In the genomic region with DNA sequence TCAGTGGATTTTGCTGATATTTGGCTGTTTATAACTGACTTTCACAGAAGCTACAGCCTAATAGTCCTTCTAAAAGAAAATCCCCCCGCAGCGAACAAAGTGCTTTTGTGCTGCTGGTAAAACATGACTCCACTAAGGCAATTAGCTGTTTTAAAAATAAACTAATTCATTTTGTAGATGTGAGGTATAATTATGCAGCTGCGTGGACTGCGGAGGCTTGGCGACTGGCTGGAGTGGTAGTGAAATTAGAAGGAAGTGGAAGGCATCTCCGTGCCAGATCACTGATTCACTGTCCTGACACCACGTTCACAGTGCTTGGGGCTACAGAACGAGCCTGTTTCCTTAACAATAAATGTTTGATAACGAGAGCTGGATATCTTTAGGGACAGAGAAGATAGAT, we compare ENCODE assay signal across 32 mouse cellular contexts.
A peak's percentile ranks its signal among the peaks of the same experiment; 100 is the strongest.
DNase-seq lines count a peak whose midpoint lies in the region; ATAC-seq and TF ChIP-seq lines count a peak whose summit lies in the region.
"Had no signal": no experiment of that assay in that cellular context is flagged by ENCODE, and none has a peak within 500 bp of the region (broad histone marks: within the 10 kb centered on the region; RNA-seq: fewer than 3 reads in every experiment).

No protein-coding gene starts in this region.

- no peaks in the 10 kb centered on the region for H3K4me1 ChIP-seq in forebrain, embryonic 13.5 days
- no peaks in the 10 kb centered on the region for H3K4me1 ChIP-seq in forebrain, embryonic 12.5 days
- no peaks in the 10 kb centered on the region for H3K4me1 ChIP-seq in hindbrain, embryonic 15.5 days (replicated peaks)
- no peaks in the 10 kb centered on the region for H3K4me1 ChIP-seq in hindbrain, embryonic 10.5 days (replicated peaks)
- H3K4me1 ChIP-seq in neural tube, embryonic 13.5 days (replicated peaks), result peaks cover 5% of the 10 kb centered on the region; the same call in 1 of the 2 replicates
- H3K4me1 ChIP-seq in forebrain, postnatal 0 days (ENCODE audit: insufficient read depth), result no peaks in the 10 kb centered on the region
- H3K4me1 ChIP-seq: embryonic facial prominence, embryonic 12.5 days; liver, embryonic 12.5 days; midbrain, embryonic 12.5 days had no signal

- 48% methylated on average over 9 of the region's 9 CpGs for WGBS in forebrain, embryonic 13.5 days
- 47% methylated on average over 9 of the region's 9 CpGs for WGBS in forebrain, embryonic 12.5 days
- 65% methylated on average over 9 of the region's 9 CpGs for WGBS in hindbrain, embryonic 15.5 days
- WGBS in hindbrain, embryonic 10.5 days, result 77% methylated on average over 9 of the region's 9 CpGs
- 61% methylated on average over 9 of the region's 9 CpGs for WGBS in neural tube, embryonic 13.5 days
- 27% methylated on average over 9 of the region's 9 CpGs for WGBS in forebrain, postnatal 0 days

- no peak overlapping the region for H3K27ac ChIP-seq in forebrain, embryonic 13.5 days
- H3K27ac ChIP-seq in forebrain, embryonic 12.5 days, result no peak overlapping the region
- H3K27ac ChIP-seq in hindbrain, embryonic 15.5 days (replicated peaks), result no peak overlapping the region
- H3K27ac ChIP-seq in hindbrain, embryonic 10.5 days, result no peak overlapping the region
- 0 out of 2 replicates have a peak overlapping the region, but pooled peaks have one; percentile 18 for H3K27ac ChIP-seq in neural tube, embryonic 13.5 days (replicated peaks)
- no peak overlapping the region for H3K27ac ChIP-seq in forebrain, postnatal 0 days (ENCODE audit: low read depth, low read length)
- H3K27ac ChIP-seq: embryonic facial prominence, embryonic 12.5 days; kidney, postnatal 0 days; liver, embryonic 12.5 days; midbrain, embryonic 12.5 days; stomach, postnatal 0 days had no signal

- H3K27me3 ChIP-seq in forebrain, embryonic 13.5 days, result no peaks in the 10 kb centered on the region
- no peaks in the 10 kb centered on the region for H3K27me3 ChIP-seq in forebrain, embryonic 12.5 days
- H3K27me3 ChIP-seq in hindbrain, embryonic 15.5 days, result no peaks in the 10 kb centered on the region
- H3K27me3 ChIP-seq in hindbrain, embryonic 10.5 days (ENCODE audit: insufficient read depth, poor library complexity, severe bottlenecking), result no peaks in the 10 kb centered on the region
- no peaks in the 10 kb centered on the region for H3K27me3 ChIP-seq in neural tube, embryonic 13.5 days
- H3K27me3 ChIP-seq in forebrain, postnatal 0 days (ENCODE audit: insufficient read depth, low read length), result no peaks in the 10 kb centered on the region
- H3K27me3 ChIP-seq: CH12.LX; embryonic facial prominence, embryonic 12.5 days; liver, embryonic 12.5 days; megakaryocyte, embryonic 14.5 days; midbrain, embryonic 12.5 days had no signal

- H3K9me3 ChIP-seq in forebrain, embryonic 13.5 days (replicated peaks), result no peaks in the 10 kb centered on the region
- H3K9me3 ChIP-seq in forebrain, embryonic 12.5 days, result no peaks in the 10 kb centered on the region
- H3K9me3 ChIP-seq in hindbrain, embryonic 15.5 days, result no peaks in the 10 kb centered on the region
- no peaks in the 10 kb centered on the region for H3K9me3 ChIP-seq in hindbrain, embryonic 10.5 days
- no peaks in the 10 kb centered on the region for H3K9me3 ChIP-seq in neural tube, embryonic 13.5 days
- H3K9me3 ChIP-seq in forebrain, postnatal 0 days (ENCODE audit: low read length), result no peaks in the 10 kb centered on the region
- H3K9me3 ChIP-seq: embryonic facial prominence, embryonic 12.5 days; liver, embryonic 12.5 days; megakaryocyte, embryonic 14.5 days; midbrain, embryonic 12.5 days had no signal

- no peak for TF ChIP-seq CTCF in forebrain, postnatal 0 days (IDR thresholded peaks at IDR 0.05; ENCODE audit: low read depth)

- DNase-seq in hindbrain, embryonic 10.5 days (ENCODE audit: low spot score), result no peak
- no peak for DNase-seq in neural tube, embryonic 10.5 days (ENCODE audit: extremely low spot score, low spot score)
- no peak for DNase-seq in forebrain, postnatal 0 days
- DNase-seq in spleen, adult 12 weeks (ENCODE audit: low spot score), result no peak
- DNase-seq: adrenal gland, adult 8-10 months; cerebellum, adult 11 months; cerebellum, adult 9-10 months; cerebellum, postnatal 36 days; gastrocnemius, postnatal 25 days; heart, adult 18-20 months; heart, postnatal 36 days; kidney, adult 2 months; kidney, postnatal 4 days; left cerebral cortex, postnatal 4 days; liver, postnatal 0 days; lung, postnatal 4 days; right cerebral cortex, postnatal 25 days; thymus, adult 18-20 months; thymus, postnatal 25 days had no signal

- no peak overlapping the region for H3K9ac ChIP-seq in forebrain, embryonic 13.5 days
- no peak overlapping the region for H3K9ac ChIP-seq in forebrain, embryonic 12.5 days
- no peak overlapping the region for H3K9ac ChIP-seq in hindbrain, embryonic 15.5 days
- no peak overlapping the region for H3K9ac ChIP-seq in neural tube, embryonic 13.5 days
- H3K9ac ChIP-seq in forebrain, postnatal 0 days, result no peak overlapping the region
- H3K9ac ChIP-seq: embryonic facial prominence, embryonic 12.5 days; liver, embryonic 12.5 days; liver, postnatal 0 days; midbrain, embryonic 12.5 days had no signal

- ATAC-seq in forebrain, embryonic 13.5 days, result peak; percentile 30; the same call in 1 of the 2 replicates
- ATAC-seq in forebrain, embryonic 12.5 days (ENCODE audit: low FRiP score), result no peak
- peak; percentile 45; the same call in 1 of the 2 replicates for ATAC-seq in hindbrain, embryonic 15.5 days (ENCODE audit: low FRiP score, low read depth)
- no peak for ATAC-seq in neural tube, embryonic 13.5 days (ENCODE audit: low read depth)
- peak; percentile 45 for ATAC-seq in forebrain, postnatal 0 days
- ATAC-seq: hindbrain, embryonic 16.5 days; liver, embryonic 12.5 days; liver, postnatal 0 days had no signal

- no peak overlapping the region for H3K4me2 ChIP-seq in forebrain, embryonic 13.5 days
- H3K4me2 ChIP-seq in forebrain, embryonic 12.5 days, result no peak overlapping the region
- H3K4me2 ChIP-seq in hindbrain, embryonic 15.5 days, result no peak overlapping the region
- no peak overlapping the region for H3K4me2 ChIP-seq in neural tube, embryonic 13.5 days
- H3K4me2 ChIP-seq in forebrain, postnatal 0 days (ENCODE audit: low read depth), result no peak overlapping the region
- H3K4me2 ChIP-seq: embryonic facial prominence, embryonic 12.5 days; heart, embryonic 11.5 days; liver, embryonic 12.5 days; midbrain, embryonic 12.5 days had no signal

- H3K36me3 ChIP-seq in forebrain, embryonic 13.5 days (ENCODE audit: poor library complexity, severe bottlenecking), result no peaks in the 10 kb centered on the region
- H3K36me3 ChIP-seq in forebrain, embryonic 12.5 days (replicated peaks), result no peaks in the 10 kb centered on the region
- no peaks in the 10 kb centered on the region for H3K36me3 ChIP-seq in hindbrain, embryonic 15.5 days
- no peaks in the 10 kb centered on the region for H3K36me3 ChIP-seq in hindbrain, embryonic 10.5 days
- H3K36me3 ChIP-seq in neural tube, embryonic 13.5 days, result no peaks in the 10 kb centered on the region
- H3K36me3 ChIP-seq in forebrain, postnatal 0 days (ENCODE audit: insufficient read depth), result no peaks in the 10 kb centered on the region
- H3K36me3 ChIP-seq: embryonic facial prominence, embryonic 12.5 days; liver, embryonic 12.5 days; midbrain, embryonic 12.5 days had no signal

- no peak overlapping the region for H3K4me3 ChIP-seq in forebrain, embryonic 13.5 days
- H3K4me3 ChIP-seq in forebrain, embryonic 12.5 days (replicated peaks), result no peak overlapping the region
- H3K4me3 ChIP-seq in hindbrain, embryonic 15.5 days, result no peak overlapping the region
- H3K4me3 ChIP-seq in hindbrain, embryonic 10.5 days, result no peak overlapping the region
- H3K4me3 ChIP-seq in neural tube, embryonic 13.5 days, result no peak overlapping the region
- H3K4me3 ChIP-seq in forebrain, postnatal 0 days (ENCODE audit: low read depth, low read length), result no peak overlapping the region
- H3K4me3 ChIP-seq: embryonic facial prominence, embryonic 12.5 days; liver, embryonic 12.5 days; megakaryocyte, embryonic 14.5 days; midbrain, embryonic 12.5 days had no signal

Comparison
In these comparisons a context has a peak if more than half of its experiments do, and no peak if none do; other contexts are left out.
1. ATAC-seq: peak in forebrain, embryonic 13.5 days (single experiment), hindbrain, embryonic 15.5 days (single experiment) and forebrain, postnatal 0 days (single experiment); none in forebrain, embryonic 12.5 days (single experiment) and neural tube, embryonic 13.5 days (single experiment).